Mouse (Mus musculus) adrenal gland, adult (tissue): ENCODE measurements at regions not wholly inside any gene's neighbourhood (a gene's known extent, or its start where the extent isn't known, plus 50 kb on each side); places are given as distances from the start of the nearest gene placed in this dataset.
A peak's percentile ranks its signal among the peaks of the same experiment; 100 is the strongest.

Experiments used
- DNase-seq, 2 experiments: peaks; one replicate each; pipeline ENCODE4 v3.0.0; 2022 to 2023; ENCODE audit warnings: low spot score in 1 of 2; ENCODE audit not compliant: inconsistent age in 2 of 2

DNA sequence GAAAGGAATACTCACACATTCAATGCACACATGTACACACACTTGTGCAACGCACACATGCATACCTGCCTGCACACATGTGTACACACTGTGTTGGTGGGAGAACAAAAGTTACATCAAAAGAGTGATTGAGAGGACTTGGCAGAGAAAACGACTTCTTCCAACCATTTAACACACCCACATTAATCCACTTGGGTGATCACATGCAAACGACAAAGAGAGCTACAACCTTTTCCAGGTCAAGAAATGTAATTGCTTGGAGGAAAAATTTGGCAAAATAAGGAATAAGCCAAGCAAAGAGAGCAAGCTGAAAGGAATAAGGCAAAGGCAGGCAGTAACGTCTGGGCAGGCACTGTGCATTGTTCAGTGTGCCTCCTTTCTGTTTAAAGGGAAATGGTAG lies 67.3 kb downstream of the C1d start:
- DNase-seq = no peak

DNA sequence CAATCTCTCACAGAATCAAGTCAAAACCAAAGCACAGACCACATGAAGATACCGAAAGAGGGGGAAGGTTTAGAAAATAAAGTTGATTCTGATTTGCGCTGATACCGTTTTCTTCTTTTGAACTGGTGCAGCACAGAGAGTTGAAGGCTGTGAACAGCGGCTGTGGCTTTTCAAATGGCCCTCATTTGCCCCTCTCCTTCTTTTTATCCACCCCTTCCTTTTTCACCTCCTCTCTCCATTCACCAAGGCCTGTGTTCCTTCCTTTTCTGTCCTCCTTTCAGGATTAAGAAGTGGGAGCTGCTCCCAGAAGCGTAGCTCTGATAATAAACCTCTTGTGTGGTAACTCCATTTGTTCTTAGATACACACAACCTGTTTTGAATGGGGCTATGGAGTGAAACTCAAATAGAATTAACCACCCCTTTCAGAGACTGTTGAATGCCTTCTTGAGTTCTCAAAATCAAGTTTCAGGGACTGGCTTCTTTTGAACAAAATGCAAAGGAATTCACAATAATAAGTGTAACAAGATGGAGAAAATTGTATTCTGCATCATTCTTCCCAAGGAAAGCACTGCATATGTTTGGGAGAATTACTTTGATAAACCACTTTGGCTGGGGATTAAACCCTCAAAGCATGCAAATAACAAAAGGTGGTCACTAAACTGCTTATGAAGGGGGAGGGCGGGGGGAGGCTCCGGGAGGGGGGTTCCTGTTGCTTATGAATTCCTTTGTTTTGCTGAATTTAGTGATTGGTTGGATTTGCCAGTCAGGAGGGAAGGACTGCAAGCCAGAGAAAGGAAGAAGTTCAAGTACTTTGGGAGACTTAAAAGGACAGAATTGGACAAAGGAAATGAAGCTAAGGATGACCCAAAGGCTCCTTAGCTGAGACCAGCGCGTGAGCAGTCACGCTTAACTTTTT lies 68.6 kb downstream of the C1d start:
- DNase-seq = no peak

DNA sequence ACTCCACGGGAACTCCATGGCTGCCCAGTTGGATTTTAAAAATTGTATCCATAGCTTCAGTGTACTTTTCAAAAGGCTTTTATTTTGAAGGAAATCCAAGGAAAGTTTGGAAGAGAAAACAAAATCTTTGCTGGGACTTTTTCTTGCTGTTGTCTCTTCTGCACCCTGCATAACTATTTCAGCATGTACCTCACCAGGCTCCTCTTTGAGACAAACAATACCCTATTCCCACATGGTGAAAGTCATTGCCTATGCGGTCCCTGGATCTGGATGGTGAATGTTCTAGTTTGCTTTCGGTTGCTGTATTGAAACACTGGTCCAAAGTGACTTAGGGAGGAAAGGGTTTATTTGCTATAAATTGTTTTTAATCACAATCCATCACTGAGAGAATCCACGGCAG lies 69.3 kb downstream of the C1d start:
- DNase-seq = no peak

DNA sequence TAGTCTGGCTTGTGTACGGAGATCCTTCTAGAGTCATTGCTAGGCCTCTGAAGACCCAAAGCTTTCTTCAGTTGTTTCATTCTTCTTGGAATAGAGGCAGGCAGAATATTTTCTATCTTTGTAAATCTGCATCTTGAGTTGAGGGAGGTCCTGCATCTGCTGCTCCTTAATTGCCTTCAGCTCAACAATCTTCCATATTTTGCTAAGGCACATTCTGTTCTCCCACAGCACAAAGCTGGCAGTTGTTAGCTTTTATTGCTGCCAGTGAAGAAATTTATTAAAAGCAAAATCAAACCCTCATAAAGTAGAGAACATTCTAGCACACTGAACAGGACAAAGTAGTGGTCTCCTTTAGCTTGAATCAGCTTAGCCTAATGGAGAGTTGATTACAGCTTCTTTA lies 94.1 kb downstream of the C1d start:
- no peak for DNase-seq

DNA sequence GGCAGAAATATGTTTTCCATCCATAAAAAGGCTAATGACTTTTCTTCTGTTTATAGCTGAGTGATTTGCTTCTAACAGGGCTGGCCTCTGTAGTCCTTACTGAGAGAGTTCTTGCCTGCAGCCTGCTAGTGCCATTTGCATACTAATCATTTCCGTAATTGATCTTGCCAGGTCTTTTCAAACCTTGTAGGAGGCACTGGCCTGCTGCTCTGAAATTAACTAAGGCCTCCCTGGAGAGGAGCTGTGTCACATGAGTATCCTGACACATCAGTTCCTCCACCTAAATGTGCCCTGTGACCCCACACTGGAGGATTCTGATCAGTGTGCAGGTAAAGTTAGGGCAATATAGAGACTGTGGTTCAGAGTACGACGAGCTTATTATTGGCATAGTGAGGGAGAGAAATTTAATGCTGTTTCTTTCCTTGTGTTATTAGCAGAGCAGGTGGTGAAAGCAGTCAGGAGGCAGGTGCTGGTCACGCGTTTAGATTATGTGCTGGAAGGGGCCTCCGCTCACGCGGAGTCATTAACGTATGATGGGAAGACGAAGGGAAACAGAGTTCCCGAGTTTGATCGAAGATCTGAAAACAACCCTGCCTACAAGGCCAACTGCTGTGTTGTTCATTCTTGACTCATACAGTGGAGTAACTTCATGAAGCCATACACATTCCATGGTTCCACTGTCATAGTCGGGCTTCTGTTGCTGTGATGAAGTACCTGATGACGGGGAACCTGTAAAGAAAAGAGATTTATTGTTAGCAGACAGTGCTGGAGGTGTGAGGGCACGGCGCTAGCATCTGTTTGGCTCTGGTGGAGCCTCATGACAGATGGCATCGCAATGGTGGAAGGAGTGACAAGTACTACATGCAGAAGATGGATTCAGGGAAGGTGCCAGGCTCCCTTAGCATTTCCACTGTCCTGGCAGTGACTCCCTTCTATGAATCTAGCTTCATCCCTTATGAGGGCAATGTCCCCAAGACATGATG lies 95.1 kb downstream of the C1d start:
- DNase-seq = no peak

DNA sequence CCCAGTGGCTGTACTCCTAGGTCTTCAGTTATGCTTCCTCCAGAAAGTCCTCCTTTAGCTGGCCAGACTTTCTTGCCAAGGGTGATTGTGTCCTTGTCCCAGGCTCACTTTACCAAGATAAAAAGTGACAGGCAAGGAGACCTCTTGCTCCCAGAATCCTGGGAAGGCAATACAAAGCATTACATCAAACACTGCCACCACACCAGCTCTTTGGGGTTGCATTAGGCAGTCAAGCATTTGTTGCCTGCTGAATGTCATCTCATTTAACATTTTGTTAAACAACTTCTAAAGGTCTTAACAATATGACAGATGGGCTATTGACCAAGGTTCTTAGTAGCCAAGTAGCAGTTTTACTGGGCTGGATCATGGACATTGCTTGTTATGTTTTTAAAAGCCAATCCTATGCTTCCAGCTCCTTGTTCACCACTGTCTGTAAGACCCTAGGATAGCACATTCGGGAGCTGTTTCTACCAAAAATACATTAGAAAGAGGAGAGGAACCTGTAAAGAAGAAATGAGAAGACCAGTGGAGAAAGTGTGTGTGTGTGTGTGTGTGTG lies 102.4 kb downstream of the C1d start:
- no peak for DNase-seq

DNA sequence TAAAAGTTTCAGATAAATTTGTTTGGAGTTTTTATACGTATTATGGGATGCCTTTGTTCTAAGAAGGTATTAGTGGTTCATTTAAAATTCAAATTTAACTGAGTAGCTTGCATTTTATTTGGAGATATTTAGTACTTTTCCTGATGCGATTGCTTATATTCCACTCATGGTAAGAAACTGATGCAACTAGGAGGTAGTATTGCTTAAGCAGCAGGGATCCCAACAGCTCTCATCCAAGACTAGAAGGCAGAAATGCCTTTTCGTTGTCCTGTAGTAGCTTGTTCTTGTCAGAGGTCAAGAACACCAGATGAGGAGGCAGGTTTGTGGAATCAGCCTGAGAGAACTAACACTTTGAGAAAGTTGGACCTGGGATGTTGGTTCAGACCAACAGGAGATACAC lies 120.5 kb downstream of the C1d start:
- no peak for DNase-seq

DNA sequence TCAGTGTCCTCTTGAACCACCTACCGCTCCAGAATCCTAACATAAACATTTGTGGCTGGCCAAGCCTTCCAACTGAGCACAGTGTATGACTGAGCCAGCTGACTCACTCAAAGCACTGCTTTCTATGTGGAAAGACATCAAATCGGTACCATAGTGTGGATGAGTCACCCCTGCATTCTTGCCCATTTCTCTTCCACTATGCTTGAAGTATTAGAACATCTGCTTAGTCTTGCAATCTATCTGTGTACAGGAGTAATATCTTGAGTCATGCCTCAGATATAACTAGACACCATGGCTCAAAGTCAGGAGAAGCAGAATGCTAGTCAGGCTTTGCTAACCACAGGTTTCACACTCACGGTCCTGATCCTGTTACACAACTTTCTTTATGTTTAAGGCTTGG lies 129.4 kb downstream of the C1d start:
- no peak for DNase-seq

DNA sequence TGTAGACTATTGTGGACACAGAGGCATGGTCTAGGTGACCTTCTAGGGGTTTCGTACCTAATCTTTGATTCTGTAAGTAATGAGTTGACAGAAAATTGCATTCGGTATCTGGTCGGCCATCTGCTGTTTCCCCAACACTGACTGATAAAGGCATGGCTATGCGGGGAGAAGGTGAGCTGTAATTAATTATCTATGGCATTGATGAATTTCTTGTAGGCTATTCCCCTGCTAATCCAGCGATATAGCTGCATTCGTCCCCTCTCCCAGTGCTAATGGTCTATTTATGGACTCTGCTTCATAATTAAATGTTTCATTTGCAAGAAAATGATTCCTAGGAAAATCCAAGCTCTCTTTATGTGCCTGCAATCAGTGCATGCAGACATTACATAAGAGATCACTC lies 136.5 kb downstream of the C1d start:
- no peak for DNase-seq

DNA sequence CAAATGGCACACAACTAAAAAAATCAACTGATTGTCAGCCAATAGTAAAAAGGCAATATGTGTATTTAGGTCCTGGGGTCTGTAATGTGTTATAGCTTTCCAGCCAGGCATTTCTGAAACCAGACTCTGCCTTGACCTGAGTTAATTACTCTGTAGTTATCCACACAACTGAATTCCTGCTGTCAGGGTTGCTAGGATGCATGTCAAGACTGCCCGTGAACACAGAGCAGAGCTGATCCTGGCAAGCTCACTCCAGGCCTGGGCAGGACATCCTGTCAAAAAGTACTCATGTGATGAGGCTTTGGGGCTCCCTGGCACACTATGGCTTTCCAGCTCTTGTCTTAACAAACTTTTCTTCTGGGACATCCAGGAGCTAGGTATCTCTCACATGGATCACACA lies 157.2 kb downstream of the C1d start:
- peak in 1 of 2 experiments; percentile 20 for DNase-seq

DNA sequence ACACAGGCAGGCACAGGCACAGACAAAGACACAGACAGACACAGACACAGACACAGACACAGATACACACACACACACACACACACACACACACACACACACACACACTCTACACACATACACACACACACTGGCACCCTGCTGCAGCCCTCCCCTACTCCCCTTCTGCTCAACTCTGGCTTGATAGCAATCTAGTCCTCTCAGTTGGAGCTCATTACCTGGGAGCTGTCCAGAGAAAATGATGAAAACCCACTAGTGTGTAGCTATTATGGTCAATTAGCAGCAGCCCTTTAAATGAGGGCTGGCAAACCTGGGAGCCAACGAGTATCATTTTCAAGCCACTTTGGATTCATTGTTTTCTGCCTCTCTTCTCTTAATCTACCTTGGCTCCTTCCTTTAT lies 157.8 kb downstream of the C1d start:
- DNase-seq = no peak

DNA sequence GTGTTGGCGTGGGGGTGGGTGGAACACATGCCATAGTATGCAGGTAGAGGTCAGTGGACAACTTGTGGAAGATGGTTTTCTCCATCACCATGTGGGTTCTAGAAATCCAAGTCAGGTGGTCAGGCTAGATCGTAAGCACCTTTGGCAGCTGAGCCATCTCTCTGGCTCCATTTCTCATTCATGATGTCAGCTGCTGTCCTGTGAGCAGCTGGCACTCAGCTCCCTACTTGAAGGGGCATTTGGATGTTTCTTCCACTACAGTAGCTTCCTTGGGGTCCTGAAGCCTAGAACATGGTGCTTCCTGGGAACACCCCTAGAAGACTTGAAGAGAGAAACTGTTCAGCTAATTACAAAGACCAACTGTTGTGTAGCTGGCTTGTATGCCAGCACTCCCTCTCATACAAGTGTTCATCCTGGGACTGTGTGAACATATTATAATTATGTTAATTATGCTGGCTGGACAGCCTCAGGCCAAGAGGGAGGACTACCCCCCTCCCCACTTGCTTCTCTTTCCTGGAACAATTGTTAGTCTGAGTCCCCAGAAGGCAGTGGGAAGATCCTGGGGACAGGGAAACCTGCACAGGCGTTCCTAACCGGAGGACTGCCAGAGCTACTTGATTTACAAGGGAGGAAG lies 160.4 kb downstream of the C1d start:
- DNase-seq = no peak

DNA sequence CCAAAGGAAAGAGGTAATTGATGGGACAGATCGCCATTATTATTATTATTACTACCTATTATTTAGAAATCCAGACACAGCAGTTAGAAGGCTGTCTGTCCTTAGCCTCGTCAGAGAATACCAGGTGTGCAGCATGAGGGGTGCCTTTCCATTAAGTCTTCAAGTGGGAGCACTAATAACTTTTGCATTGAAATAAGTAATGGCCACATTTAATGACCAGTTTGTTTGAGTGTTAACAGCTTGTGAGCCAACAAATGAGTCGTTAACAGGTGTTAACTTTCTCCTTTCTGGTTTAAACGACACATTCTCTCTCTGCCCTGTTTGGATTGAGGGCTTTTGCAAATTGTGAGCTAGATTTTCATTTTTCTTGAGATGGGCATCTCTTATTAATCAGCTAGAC lies 184.8 kb downstream of the C1d start:
- DNase-seq = no peak

DNA sequence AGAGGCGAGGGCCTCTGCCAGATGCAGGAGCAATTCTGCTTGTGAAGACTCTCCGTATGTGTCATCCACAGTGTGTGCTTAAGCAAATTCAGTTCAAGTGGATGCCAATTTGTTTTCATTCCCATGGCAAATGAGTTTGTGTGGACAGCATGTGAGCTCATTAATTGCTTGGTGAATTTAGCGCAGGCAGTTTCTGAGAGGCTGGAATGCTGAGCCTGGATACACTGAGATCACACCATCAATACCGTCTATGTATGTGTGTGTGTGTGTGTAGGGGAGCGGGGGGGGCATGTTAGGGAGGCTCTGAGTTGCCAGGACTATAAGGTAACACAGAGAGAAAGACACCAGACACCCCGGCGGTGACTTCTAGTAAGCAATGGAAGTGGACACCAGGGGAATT lies 191.9 kb downstream of the C1d start:
- no peak for DNase-seq

DNA sequence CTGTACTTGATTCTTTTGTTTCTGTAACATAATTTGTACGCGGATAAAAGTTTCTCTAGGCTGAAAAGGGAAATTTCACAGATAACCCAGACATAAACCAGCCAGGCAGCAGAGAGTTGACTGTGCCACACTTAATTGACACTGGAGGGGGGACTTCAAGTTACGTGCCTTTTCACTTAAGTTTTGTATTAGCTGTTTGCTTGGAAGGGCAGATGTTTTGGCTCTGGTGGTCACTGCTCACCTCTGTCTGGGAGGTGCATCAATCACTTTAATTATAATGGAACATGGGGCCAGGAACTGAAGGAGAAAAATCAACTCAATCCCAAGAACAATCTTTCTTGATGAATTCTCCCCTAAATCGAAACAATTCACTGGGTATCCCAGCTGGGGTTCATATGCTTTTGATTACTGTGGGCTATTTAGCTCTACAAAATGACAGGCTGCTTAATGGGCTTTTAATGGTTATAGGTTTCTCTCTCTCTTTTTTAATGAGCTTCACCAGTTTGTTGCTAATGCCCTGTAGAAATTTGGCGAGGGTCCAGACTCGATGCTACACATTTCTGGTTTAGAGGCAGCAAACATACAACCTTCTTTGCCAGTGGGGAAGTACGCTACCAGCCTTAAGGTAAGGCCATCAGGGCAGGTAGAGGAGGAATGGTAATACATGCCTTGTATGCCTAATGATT lies 193.1 kb downstream of the C1d start:
- DNase-seq = no peak

DNA sequence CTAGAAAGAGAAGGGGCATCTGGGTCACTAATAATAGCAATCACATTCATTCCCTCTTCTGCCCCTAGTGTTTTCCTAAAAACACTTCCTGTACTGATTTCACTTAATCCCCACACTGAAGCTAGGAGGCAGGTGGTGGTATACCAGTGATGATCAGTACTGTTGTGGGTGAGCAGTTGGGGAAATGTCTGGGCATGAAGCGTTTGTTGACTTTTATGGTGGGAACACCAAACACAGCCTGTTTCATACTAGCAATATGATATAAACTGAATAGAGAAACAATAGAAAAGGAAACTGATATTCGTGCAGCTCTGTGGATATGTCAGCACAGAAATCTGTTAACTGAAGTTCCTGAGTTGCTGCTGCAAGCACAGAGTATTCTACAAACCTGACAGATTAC lies 194.1 kb downstream of the C1d start:
- DNase-seq = no peak

DNA sequence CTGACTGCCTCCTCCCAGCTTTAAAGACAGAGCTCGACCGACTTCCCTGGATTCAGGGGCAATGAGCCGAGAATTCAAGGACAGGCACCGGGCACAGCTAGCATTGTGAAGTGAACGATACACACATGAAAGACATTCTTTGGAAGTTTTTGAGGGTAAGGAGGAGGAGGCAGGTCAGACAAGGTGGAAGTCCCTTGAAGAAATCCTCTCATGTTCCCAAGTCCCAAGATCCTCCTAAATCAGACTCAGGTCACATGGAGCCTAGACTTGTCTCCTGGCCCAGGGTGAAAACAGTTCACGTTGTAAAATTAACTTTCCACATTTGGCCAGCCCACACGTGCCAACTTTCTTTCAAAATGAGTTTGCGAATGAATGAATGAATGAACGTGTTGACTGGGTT lies 196.2 kb downstream of the C1d start:
- DNase-seq = peak; percentile 15 to 54

DNA sequence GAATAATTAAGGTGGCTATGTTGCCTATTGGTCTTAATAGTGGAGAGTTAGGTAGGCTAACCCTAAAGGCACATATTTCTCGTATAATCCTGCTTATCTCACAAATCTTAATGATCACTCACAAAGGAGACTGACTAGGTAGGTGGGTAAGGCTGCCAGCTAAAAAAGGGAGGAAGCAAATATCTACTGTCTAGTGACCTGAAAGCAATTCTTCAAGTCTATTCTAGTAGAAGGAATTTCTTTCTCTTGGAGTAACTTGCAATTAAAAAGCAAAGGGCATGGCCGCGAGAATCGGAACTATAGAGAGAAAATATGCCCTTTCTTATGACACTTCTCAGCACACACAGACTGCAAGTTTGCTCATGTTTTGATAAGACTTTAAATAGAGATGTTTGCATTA lies 201.6 kb downstream of the C1d start:
- DNase-seq = no peak

DNA sequence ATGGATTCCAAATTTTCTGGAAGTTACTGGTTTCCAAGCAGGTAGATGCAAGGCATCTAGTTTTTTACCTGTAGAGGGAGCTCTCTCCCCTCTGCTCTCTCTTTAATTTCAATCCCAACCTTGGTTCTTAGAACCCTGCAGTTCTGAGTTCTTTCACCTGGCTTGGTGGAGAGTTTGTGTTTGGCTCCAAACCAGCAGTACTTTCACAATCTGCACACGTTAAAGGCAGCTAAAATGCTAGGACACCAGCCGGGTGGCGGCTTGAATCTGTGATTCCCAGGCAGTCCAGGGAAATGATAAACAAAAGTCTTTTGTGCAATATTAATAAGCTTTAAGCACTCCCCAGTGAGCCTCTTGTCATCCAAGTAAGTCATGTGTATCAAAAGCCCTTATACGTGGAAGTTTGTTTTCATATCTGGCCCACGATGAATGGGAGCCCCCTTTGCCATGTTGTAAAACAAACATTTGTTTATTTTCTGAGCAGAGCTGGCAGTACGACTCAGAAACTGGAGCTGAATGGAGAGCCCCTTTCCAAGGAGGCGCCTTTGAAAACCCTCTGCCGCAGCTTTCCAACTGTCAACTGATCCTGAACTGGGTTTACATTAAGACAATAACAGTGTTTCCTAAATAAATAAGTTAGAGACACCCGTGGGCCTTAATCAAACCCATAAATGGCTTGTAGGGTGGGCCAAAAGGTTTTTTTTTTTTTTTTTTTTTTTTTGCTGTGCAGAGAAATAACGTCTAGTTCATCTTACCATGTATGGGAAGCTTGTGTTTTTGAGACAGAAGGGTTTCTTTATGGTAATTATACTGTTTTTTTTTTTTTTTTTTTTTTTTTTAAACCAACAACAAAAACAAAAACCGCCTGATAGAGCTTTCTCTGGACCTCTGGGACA lies 202.9 kb downstream of the C1d start:
- peak in 1 of 2 experiments; percentile 79 for DNase-seq

DNA sequence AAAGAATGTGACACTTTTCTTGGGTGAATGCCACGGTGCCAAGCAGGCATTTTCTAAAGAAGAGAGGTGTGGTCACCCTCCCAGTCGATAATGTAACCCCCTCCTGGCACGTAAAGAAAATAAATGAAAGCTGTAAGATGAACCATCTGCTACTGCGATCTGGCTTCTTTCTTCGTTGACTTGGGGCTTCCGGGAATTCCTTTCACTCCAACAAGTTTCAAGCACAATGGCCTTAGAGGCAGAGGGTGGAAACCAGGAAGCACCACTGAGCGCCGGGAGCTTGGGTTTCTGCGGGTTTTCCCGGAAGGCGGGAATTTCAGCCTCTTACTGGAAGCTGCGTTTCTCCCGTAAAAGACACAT lies 203.5 kb downstream of the C1d start:
- DNase-seq = peak in 1 of 2 experiments; percentile 35
